9 mouse cellular contexts compared by ENCODE assay signal in genomic region chr14:61330591-61330990, GRCm38 (mm10). TPM values are rescaled to one million over a fixed set of nuclear protein-coding genes. Genes with fewer than 3 reads are reported as not detected.
DNase-seq lines count a peak whose midpoint lies in the region; ATAC-seq and TF ChIP-seq lines count a peak whose summit lies in the region.
"Had no signal": no experiment of that assay in that cellular context is flagged by ENCODE, and none has a peak within 500 bp of the region (broad histone marks: within the 10 kb centered on the region; RNA-seq: fewer than 3 reads in every experiment).

No protein-coding gene starts in this region.

- no peak for DNase-seq in heart, postnatal 25 days (ENCODE audit: low spot score)
- peak; percentile 68 for DNase-seq in adrenal gland, postnatal 36 days
- DNase-seq in heart, postnatal 0 days (ENCODE audit: low spot score): no peak
- DNase-seq in urinary bladder, postnatal 25 days (ENCODE audit: low spot score): no peak
- no peak for DNase-seq in spleen, postnatal 14 days (ENCODE audit: low spot score in 2 of 2)

- no peaks in the 10 kb centered on the region for H3K9me3 ChIP-seq in heart, embryonic 11.5 days (replicated peaks; ENCODE audit: control insufficient read depth, low read length)
- H3K9me3 ChIP-seq in heart, postnatal 0 days (replicated peaks; ENCODE audit: control insufficient read depth, low read length): no peaks in the 10 kb centered on the region
- no peaks in the 10 kb centered on the region for H3K9me3 ChIP-seq in midbrain, embryonic 16.5 days (replicated peaks; ENCODE audit: control insufficient read depth, low read length, poor library complexity, severe bottlenecking)

- no peak for TF ChIP-seq EP300 in heart, postnatal 0 days (IDR thresholded peaks at IDR 0.05; ENCODE audit: low read depth)

- H3K4me2 ChIP-seq in heart, embryonic 11.5 days: peak overlapping the region; percentile 48; the same call in 1 of the 2 replicates
- peak overlapping the region; percentile 51; the same call in 1 of the 2 replicates for H3K4me2 ChIP-seq in heart, postnatal 0 days (ENCODE audit: low read depth, low read length)
- peak overlapping the region; percentile 29; the same call in 1 of the 2 replicates for H3K4me2 ChIP-seq in midbrain, embryonic 16.5 days (ENCODE audit: low read length)

- no peaks in the 10 kb centered on the region for H3K4me1 ChIP-seq in heart, embryonic 11.5 days (ENCODE audit: control insufficient read depth, insufficient read depth, low read length)
- peaks cover 15% of the 10 kb centered on the region; the same call in 1 of the 2 replicates for H3K4me1 ChIP-seq in heart, postnatal 0 days (ENCODE audit: control insufficient read depth, insufficient read depth)
- no peaks in the 10 kb centered on the region; the same call in 1 of the 2 replicates for H3K4me1 ChIP-seq in midbrain, embryonic 16.5 days (ENCODE audit: control insufficient read depth, insufficient read depth, low read length)

- H3K9ac ChIP-seq in heart, embryonic 11.5 days (ENCODE audit: low read depth, low read length): no peak overlapping the region
- H3K9ac ChIP-seq in heart, postnatal 0 days (replicated peaks; ENCODE audit: low read depth, low read length): no peak overlapping the region
- H3K9ac ChIP-seq in midbrain, embryonic 16.5 days (ENCODE audit: low read depth, low read length): no peak overlapping the region

- H3K27me3 ChIP-seq in heart, embryonic 11.5 days (ENCODE audit: control insufficient read depth, insufficient read depth, low read length): no peaks in the 10 kb centered on the region
- no peaks in the 10 kb centered on the region for H3K27me3 ChIP-seq in heart, postnatal 0 days (ENCODE audit: control insufficient read depth, insufficient read depth, low read length)
- no peaks in the 10 kb centered on the region for H3K27me3 ChIP-seq in midbrain, embryonic 16.5 days (ENCODE audit: control insufficient read depth, insufficient read depth, low read depth, low read length)
- H3K27me3 ChIP-seq: CH12.LX had no signal

- no peak for ATAC-seq in heart, embryonic 11.5 days (replicated peaks; ENCODE audit: insufficient number of reproducible peaks, low FRiP score, low TSS enrichment)
- peak; percentile 18 for ATAC-seq in heart, postnatal 0 days (ENCODE audit: insufficient read depth, low read depth)
- peak; percentile 64 for ATAC-seq in midbrain, embryonic 16.5 days
- no peak for ATAC-seq in erythroblast, adult 5-6 weeks (replicated peaks; ENCODE audit: low FRiP score, poor library complexity, severe bottlenecking)

- H3K27ac ChIP-seq in heart, embryonic 11.5 days (ENCODE audit: low read depth, low read length): no peak overlapping the region
- peak overlapping the region; percentile 90 for H3K27ac ChIP-seq in heart, postnatal 0 days (ENCODE audit: low read depth)
- H3K27ac ChIP-seq in midbrain, embryonic 16.5 days (ENCODE audit: low read length): peak overlapping the region; percentile 51; the same call in 1 of the 2 replicates

- intact Hi-C loops in heart, postnatal 25 days (cut with DNase I): loop anchor here (2.0 to 10.0 kb wide), 3 partner anchors 108 to 1124 kb away; partner anchors contain the start of genes Gucy1b2 and Kpna3

- H3K36me3 ChIP-seq in heart, embryonic 11.5 days (ENCODE audit: control insufficient read depth, insufficient read depth, low read length): no peaks in the 10 kb centered on the region
- no peaks in the 10 kb centered on the region for H3K36me3 ChIP-seq in heart, postnatal 0 days (replicated peaks; ENCODE audit: control insufficient read depth, insufficient read depth, low read length)
- H3K36me3 ChIP-seq in midbrain, embryonic 16.5 days (ENCODE audit: control insufficient read depth, insufficient read depth, low read length): no peaks in the 10 kb centered on the region

- no peak for TF ChIP-seq CTCF in heart, postnatal 0 days (IDR thresholded peaks at IDR 0.05; ENCODE audit: low read depth)

- WGBS in heart, embryonic 11.5 days (ENCODE audit: insufficient replicate concordance): 74% methylated on average over 11 of the region's 11 CpGs
- 46% methylated on average over 11 of the region's 11 CpGs for WGBS in heart, postnatal 0 days
- WGBS in midbrain, embryonic 16.5 days: 45% methylated on average over 11 of the region's 11 CpGs

- H3K4me3 ChIP-seq in heart, embryonic 11.5 days (ENCODE audit: low read depth, low read length): no peak overlapping the region
- H3K4me3 ChIP-seq in heart, postnatal 0 days (ENCODE audit: low read depth, low read length): no peak overlapping the region
- no peak overlapping the region for H3K4me3 ChIP-seq in midbrain, embryonic 16.5 days (ENCODE audit: low read depth, low read length)

RNA-seq across cellular contexts. Expression of gene Arl11, which starts 21.0 kb away (rescaled TPM):
- polyA plus RNA-seq in heart, embryonic 11.5 days (2014; fragmentation: Nextera tagmentation; extraction: Ambion mirVana): 0.14 and 0.73 TPM in 2 replicates
- 1 to 10 TPM; 1.2 to 1.8 TPM for total RNA-seq in heart, postnatal 25 days (2021)
- 1 to 10 TPM in 1 of 2 experiments, under 1 TPM in 1; 0.49 to 2.1 TPM for total RNA-seq in adrenal gland, postnatal 36 days (2021)
- total RNA-seq in heart, postnatal 0 days (2014; rRNA removed; ENCODE audit: low replicate concordance): not detected in 2 replicates
- 0.33 and 0.79 TPM in 2 replicates for polyA plus RNA-seq in heart, postnatal 0 days (2015; fragmentation: Nextera tagmentation; extraction: Ambion mirVana)
- 0.46 and 0.64 TPM in 2 replicates for polyA plus RNA-seq in midbrain, embryonic 16.5 days (2015; fragmentation: Nextera tagmentation; extraction: Ambion mirVana)
- 5.4 and 7.3 TPM in 2 replicates for total RNA-seq in erythroblast, adult 5-6 weeks (2015; ENCODE audit: low replicate concordance)
- total RNA-seq in erythroblast, adult 5-6 weeks (2017; ENCODE audit: low replicate concordance): 2.3 and 2.9 TPM in 2 replicates

RNA-seq across cellular contexts. Expression of gene Ebpl, which starts 29.6 kb away (rescaled TPM):
- polyA plus RNA-seq in heart, embryonic 11.5 days (2014; fragmentation: Nextera tagmentation; extraction: Ambion mirVana): 6.4 and 7.5 TPM in 2 replicates
- 1 to 10 TPM; 1.3 TPM for total RNA-seq in heart, postnatal 25 days (2021)
- total RNA-seq in adrenal gland, postnatal 36 days (2021): 1 to 10 TPM; 2.3 to 4.0 TPM
- total RNA-seq in heart, postnatal 0 days (2014; rRNA removed; ENCODE audit: low replicate concordance): 0.38 and 0.46 TPM in 2 replicates
- polyA plus RNA-seq in heart, postnatal 0 days (2015; fragmentation: Nextera tagmentation; extraction: Ambion mirVana): 2.9 and 3.4 TPM in 2 replicates
- polyA plus RNA-seq in midbrain, embryonic 16.5 days (2015; fragmentation: Nextera tagmentation; extraction: Ambion mirVana): 9.4 and 10.0 TPM in 2 replicates
- 0.19 and 0.42 TPM in 2 replicates for total RNA-seq in erythroblast, adult 5-6 weeks (2015; ENCODE audit: low replicate concordance)
- 0.09 and 1.1 TPM in 2 replicates for total RNA-seq in erythroblast, adult 5-6 weeks (2017; ENCODE audit: low replicate concordance)

Comparison
In these comparisons a context has a peak if more than half of its experiments do, and no peak if none do; other contexts are left out.
1. ATAC-seq: peak in heart, postnatal 0 days (single experiment) and midbrain, embryonic 16.5 days (single experiment); none in heart, embryonic 11.5 days (single experiment) and erythroblast, adult 5-6 weeks (single experiment).
2. DNase-seq: peak in adrenal gland, postnatal 36 days (2 of 2); none in heart, postnatal 25 days (single experiment), heart, postnatal 0 days (single experiment), urinary bladder, postnatal 25 days (single experiment) and spleen, postnatal 14 days (0 of 2).
3. Peak in every context shown above with its lines, with median percentiles within 50 percentile points of each other: H3K4me2 ChIP-seq.